Mouse (Mus musculus) intestine, embryonic 14.5 days (tissue): Measurements from ENCODE around the gene Rgl1. TPM values are rescaled to one million over a fixed set of nuclear protein-coding genes. Genes with fewer than 3 reads are reported as not detected.

Source experiments
- ATAC-seq: fragments of 200-750 bp; cut with Nextera tagmentation; replicated peaks from 2 replicates; pipeline ENCODE4 v1.8.0; 2017; ENCODE audit warnings: low read depth, moderate number of reproducible peaks, moderate TSS enrichment, moderate library complexity; ENCODE audit not compliant: low FRiP score, low TSS enrichment
- DNase-seq: peaks from one replicate; pipeline ENCODE4 v3.0.0-alpha.2; 2018; ENCODE audit warnings: low spot score
- H3K27ac ChIP-seq: fragments of 300-500 bp; sonication (generic); 2 replicates; pipeline ENCODE4 v1.5.1; 2014; ENCODE audit warnings: low read depth, mild to moderate bottlenecking, control low read depth
- H3K27me3 ChIP-seq: fragments of 300-500 bp; sonication (generic); replicated peaks from 2 replicates; pipeline ENCODE4 v1.6.1; 2014; ENCODE audit warnings: low read length, control low read depth; ENCODE audit not compliant: control insufficient read depth, insufficient read depth
- H3K36me3 ChIP-seq: fragments of 300-500 bp; sonication (generic); 2 replicates; pipeline ENCODE4 v1.6.1; 2014; ENCODE audit warnings: low read length, control low read depth; ENCODE audit not compliant: control insufficient read depth, insufficient read depth
- H3K4me1 ChIP-seq: fragments of 300-500 bp; sonication (generic); replicated peaks from 2 replicates; pipeline ENCODE4 v1.6.1; 2014; ENCODE audit warnings: low read length, control low read depth, mixed read lengths; ENCODE audit not compliant: control insufficient read depth, insufficient read depth
- H3K4me2 ChIP-seq: fragments of 300-500 bp; sonication (generic); 2 replicates; pipeline ENCODE4 v1.6.1; 2014; ENCODE audit warnings: low read length
- H3K4me3 ChIP-seq: fragments of 300-500 bp; sonication (generic); 2 replicates; pipeline ENCODE4 v1.5.1; 2014; ENCODE audit warnings: low read depth, low read length, control low read depth, mixed read lengths
- H3K9ac ChIP-seq: fragments of 300-500 bp; sonication (generic); 2 replicates; pipeline ENCODE4 v1.6.1; 2014; ENCODE audit warnings: mild to moderate bottlenecking, low read length
- H3K9me3 ChIP-seq: fragments of 300-500 bp; sonication (generic); 2 replicates; pipeline ENCODE4 v1.6.1; 2016; ENCODE audit warnings: low read length, control low read depth; ENCODE audit not compliant: control insufficient read depth
- WGBS: fragments of 180-500 bp; shearing (Covaris S2); extraction: QIAGEN DNeasy Blood & Tissue Kit; methylation state at CpG from one replicate; pipeline ENCODE4 v1.1.7; 2014; 5-methylcytosine and 5-hydroxymethylcytosine counted together
- polyA plus RNA-seq: library from polyadenylated mRNA; unstranded; fragments of >200 nt; fragmentation: Nextera tagmentation; extraction: Ambion mirVana; gene quantifications from 2 replicates; pipeline ENCODE4 v1.2.1, GENCODE M21; 2014

The Rgl1 gene
- polyA plus RNA-seq, 1 experiment from 2014 or later = 50.9 TPM

DNA sequence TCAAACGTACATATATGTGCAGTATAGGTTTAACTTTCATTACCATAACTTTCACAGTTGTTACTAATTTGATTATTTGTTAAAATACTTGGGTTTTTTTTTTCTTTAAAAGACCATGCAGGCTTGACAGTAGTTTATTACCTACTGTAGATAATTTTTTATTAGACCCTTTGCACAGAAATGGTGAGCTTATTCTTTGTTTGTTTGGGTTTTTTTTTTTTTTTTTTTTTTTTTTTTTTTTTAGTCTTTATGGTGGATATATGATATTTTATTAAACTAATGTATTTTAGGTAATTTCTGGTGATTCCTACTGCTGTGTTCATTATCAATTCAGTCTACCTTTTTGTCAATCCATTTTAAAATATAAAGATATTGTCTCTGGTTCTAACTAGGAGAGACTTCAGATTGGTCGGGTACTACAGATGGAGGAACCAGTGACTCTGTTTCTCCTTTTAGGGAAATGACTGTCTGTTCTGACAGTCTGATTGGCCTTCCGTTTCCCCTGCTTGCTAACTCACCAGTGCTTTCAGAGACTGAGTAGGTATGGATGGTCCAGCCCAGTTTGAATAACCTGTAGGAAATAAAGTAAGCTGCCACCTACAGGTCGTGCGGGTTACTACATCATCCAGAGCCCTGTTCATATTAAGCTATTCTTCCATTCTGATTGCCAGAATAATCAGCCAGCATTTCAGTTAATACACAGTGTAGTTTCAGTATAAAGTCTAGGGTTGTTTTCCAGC is 1.8 kb upstream of the Rgl1 start:
- ATAC-seq (peak; percentile 37; the same call in 1 of the 2 replicates), DNase-seq (peak; percentile 92)
- H3K27me3 ChIP-seq = peaks cover 13% of the 10 kb centered on the region; the same call in 1 of the 2 replicates
- H3K27ac ChIP-seq = no peak overlapping the region
- no peak overlapping the region; the same call in 1 of the 2 replicates for H3K9ac ChIP-seq
- peaks cover 38% of the 10 kb centered on the region for H3K36me3 ChIP-seq
- H3K9me3 ChIP-seq = no peaks in the 10 kb centered on the region
- H3K4me2 ChIP-seq = peak overlapping the region; percentile 67
- 10% methylated on average over 5 of the region's 5 CpGs for WGBS
- 0 out of 2 replicates have a peak, but pooled peaks cover 5% of the 10 kb centered on the region for H3K4me1 ChIP-seq
- H3K4me3 ChIP-seq = peak overlapping the region; percentile 96

GRCm38 (mm10) chr1:152766804-152767748 is 925 bp upstream of the Rgl1 start:
- H3K9ac ChIP-seq = peak overlapping the region; percentile 91
- H3K4me3 ChIP-seq = peak overlapping the region; percentile 96
- H3K27me3 ChIP-seq = peaks cover 13% of the 10 kb centered on the region; the same call in 1 of the 2 replicates
- peak overlapping the region; percentile 79 for H3K27ac ChIP-seq
- H3K36me3 ChIP-seq = peaks cover 30% of the 10 kb centered on the region
- no peaks in the 10 kb centered on the region for H3K9me3 ChIP-seq
- H3K4me2 ChIP-seq = peak overlapping the region; percentile 67
- 0 out of 2 replicates have a peak, but pooled peaks cover 5% of the 10 kb centered on the region for H3K4me1 ChIP-seq
- DNase-seq (peak; percentile 77), ATAC-seq (peak; percentile 68)
- 1% methylated on average over 60 of the region's 60 CpGs for WGBS

- WGBS = 76% methylated on average over 2 of the region's 2 CpGs
- no peak for ATAC-seq
- H3K4me2 ChIP-seq = no peak overlapping the region
These were observed 4.4 kb downstream of the Rgl1 start for GRCm38 (mm10) chr1:152761791-152762190.

GRCm38 (mm10) chr1:152750312-152750965 is 15.7 kb downstream of the Rgl1 start, which contains the start of gene Apobec4:
Gene Apobec4, plus strand, starts transcription at chr1:152750551.
- H3K4me3 ChIP-seq = no peak within 1 kb of the TSS
- no peak for ATAC-seq
- no peak within 1 kb of the TSS for H3K27ac ChIP-seq
- no peaks in the 10 kb centered on the region for H3K27me3 ChIP-seq
- H3K9me3 ChIP-seq = no peaks in the 10 kb centered on the region
- no peaks in the 10 kb centered on the region for H3K36me3 ChIP-seq
- DNase-seq = no peak
- WGBS = 71% methylated on average over 13 of the region's 13 CpGs
- H3K4me2 ChIP-seq = no peak within 1 kb of the TSS
- no peak within 1 kb of the TSS for H3K9ac ChIP-seq
- H3K4me1 ChIP-seq = no peaks in the 10 kb centered on the region

More at GRCm38 (mm10) chr1:152761791-152762190, 4.4 kb downstream of the Rgl1 start:
- H3K4me3 ChIP-seq = no peak overlapping the region
- H3K9ac ChIP-seq = no peak overlapping the region
- 0 out of 2 replicates have a peak, but pooled peaks cover 5% of the 10 kb centered on the region for H3K4me1 ChIP-seq
- no peak overlapping the region for H3K27ac ChIP-seq
- DNase-seq = no peak
- no peaks in the 10 kb centered on the region for H3K9me3 ChIP-seq
- no peaks in the 10 kb centered on the region for H3K36me3 ChIP-seq
- peaks cover 13% of the 10 kb centered on the region; the same call in 1 of the 2 replicates for H3K27me3 ChIP-seq

DNA sequence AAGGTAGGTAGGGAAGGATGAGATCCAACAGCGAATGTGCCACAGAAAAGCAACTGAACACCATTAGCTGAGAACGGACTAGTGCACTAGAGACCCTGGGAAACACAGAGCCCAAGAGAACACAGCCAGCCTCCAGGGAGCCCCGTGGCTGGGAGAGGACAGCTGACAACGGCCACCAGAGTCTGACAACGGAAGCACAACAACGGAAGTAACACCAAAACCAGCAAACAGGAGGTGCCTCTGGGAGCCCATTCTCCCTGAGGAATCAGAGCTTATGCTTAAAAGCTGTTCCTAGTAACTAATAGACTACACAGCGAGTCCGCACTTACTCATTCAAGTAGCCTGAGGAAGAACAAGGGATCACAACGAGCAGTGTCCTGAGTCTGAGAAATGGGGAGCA is 16.9 kb downstream of the Rgl1 start:
- H3K4me3 ChIP-seq = no peak overlapping the region
- H3K4me2 ChIP-seq = no peak overlapping the region
- no peak overlapping the region for H3K27ac ChIP-seq
- 75% methylated on average over 9 of the region's 9 CpGs for WGBS
- H3K4me1 ChIP-seq = no peaks in the 10 kb centered on the region
- DNase-seq = no peak
- no peaks in the 10 kb centered on the region for H3K9me3 ChIP-seq
- no peaks in the 10 kb centered on the region for H3K27me3 ChIP-seq
- ATAC-seq = no peak
- no peaks in the 10 kb centered on the region for H3K36me3 ChIP-seq
- H3K9ac ChIP-seq = no peak overlapping the region

DNA sequence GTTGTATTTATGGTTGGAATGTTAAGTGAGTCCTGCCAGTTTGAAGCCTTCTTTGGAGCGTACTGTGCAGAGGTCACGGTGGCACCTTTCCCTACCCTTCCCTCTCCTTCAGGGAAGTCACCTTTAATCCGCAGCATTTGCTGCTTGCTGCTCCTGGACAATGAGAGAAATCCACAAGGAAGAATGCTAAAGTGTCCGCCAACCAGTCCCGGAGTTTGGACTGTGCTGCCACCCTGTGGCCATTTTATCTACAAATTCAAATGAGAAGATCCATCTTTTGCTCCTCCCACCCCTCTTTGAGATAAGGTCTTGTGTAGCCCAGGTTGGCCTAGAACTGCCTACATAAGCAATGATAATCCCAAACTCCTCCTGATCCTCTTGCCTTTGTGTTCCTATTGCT is 19.7 kb downstream of the Rgl1 start:
- WGBS = 8% methylated on average over 5 of the region's 5 CpGs
- H3K4me1 ChIP-seq = no peaks in the 10 kb centered on the region
- no peak overlapping the region for H3K27ac ChIP-seq
- ATAC-seq = no peak; the same call in 1 of the 2 replicates
- H3K4me3 ChIP-seq = no peak overlapping the region
- H3K9me3 ChIP-seq = no peaks in the 10 kb centered on the region
- no peaks in the 10 kb centered on the region for H3K36me3 ChIP-seq
- H3K9ac ChIP-seq = no peak overlapping the region
- H3K27me3 ChIP-seq = no peaks in the 10 kb centered on the region
- H3K4me2 ChIP-seq = no peak overlapping the region
- peak; percentile 91 for DNase-seq

- Histone ChIP-seq H3K27me3 (no peaks in the 10 kb centered on the region), H3K36me3 (no peaks in the 10 kb centered on the region), H3K4me1 (no peaks in the 10 kb centered on the region), H3K4me2 (no peak overlapping the region), H3K9me3 (no peaks in the 10 kb centered on the region), H3K9ac (no peak overlapping the region), H3K4me3 (no peak overlapping the region), H3K27ac (no peak overlapping the region)
- no peak for DNase-seq
- no peak for ATAC-seq
- 51% methylated on average over 15 of the region's 15 CpGs for WGBS
These were observed 22.9 kb downstream of the Rgl1 start for GRCm38 (mm10) chr1:152743095-152743826.
